Mouse (Mus musculus) lung, postnatal 25 days (tissue): ENCODE results near the gene Lsm6.

ENCODE experiments used
- DNase-seq: peaks from one replicate; pipeline ENCODE4 v3.0.0; 2022; ENCODE audit warnings: low spot score

Gene Lsm6

DNA sequence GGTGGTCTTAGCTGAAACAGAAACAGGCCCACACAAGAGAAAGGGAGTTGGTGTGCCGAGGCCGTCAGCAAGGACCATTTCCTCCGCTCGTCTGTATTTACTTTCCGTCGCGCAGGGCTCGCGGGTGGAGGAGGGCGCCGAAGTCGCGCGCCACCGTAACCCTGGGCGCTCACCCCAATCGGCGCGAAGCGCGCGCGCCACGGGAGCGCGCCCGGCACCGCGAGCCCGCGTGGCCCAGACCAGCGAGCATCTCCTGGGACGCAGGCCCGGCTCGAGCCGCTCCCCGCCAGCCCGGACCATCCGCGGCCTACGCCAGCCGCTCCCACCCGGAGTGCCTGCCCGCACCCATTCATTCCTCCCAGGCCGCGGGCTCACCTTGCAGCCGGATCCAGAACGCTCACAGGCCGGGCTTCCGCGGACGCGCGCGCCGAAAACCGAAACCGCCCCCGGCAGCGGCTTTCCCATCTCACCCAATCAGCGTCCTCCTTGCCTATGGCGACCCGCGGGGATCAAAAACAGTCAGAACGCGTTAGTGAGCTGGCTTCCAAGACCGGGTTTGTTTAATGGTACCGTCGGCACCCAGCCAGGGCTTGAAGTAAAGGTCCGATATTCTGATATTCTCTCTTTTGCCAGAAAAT lies at the start of gene Lsm6:
Gene Lsm6 (minus strand): TSS at position 468 of the 638 bp plus-strand sequence.
- peak; percentile 98 for DNase-seq

- DNase-seq = no peak
Observed at GRCm38 (mm10) chr8:78867036-78867435, 46.1 kb upstream of the Lsm6 start.

- no peak for DNase-seq
Observed at GRCm38 (mm10) chr8:78863001-78863400, 42.1 kb upstream of the Lsm6 start.

DNA sequence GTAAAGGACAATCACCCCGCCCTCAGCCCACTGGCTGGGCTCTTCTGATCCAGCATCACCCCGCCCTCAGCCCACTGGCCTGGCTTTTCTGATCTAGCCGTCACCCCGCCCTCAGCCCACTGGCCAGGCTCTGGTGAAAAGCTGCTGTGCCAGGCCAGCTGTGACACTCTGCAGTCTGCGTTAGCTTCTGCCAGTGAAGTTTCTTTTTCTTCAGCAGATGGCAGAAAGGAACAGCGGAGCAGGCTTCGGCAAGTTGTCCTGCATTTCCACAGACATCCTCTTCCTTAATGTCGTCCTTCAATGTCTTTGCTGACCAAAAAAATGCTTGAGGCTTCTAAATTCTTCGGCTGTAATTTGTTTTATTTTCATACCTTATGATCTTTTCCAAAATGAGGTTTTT lies 41.1 kb upstream of the Lsm6 start:
- no peak for DNase-seq

- no peak for DNase-seq
Observed at GRCm38 (mm10) chr8:78860789-78861188, 39.8 kb upstream of the Lsm6 start.

DNA sequence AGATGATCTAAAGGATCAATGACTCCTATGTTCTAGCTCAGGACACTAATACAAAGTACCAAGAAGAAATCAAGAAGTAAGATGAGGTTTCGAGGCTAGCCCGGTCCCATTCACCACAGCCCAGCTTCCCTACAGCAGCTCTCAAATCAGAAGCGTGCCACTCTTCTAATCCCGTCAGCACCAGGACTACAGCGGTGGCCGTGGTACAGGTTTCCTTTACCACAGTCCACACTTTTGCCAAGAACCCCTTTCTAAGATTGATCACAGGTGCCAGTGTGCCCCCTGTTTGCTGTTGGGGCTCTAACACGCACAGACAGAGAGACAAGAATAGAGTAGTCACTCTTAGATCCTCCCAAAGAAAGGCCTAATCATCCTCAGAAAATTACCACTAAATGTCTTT lies 36.5 kb upstream of the Lsm6 start:
- no peak for DNase-seq

- no peak for DNase-seq
Observed at GRCm38 (mm10) chr8:78852279-78852678, 31.3 kb upstream of the Lsm6 start.

GRCm38 (mm10) chr8:78847240-78847639 lies 26.3 kb upstream of the Lsm6 start:
- DNase-seq = no peak

GRCm38 (mm10) chr8:78844559-78844958 lies 23.6 kb upstream of the Lsm6 start:
- DNase-seq = no peak

DNA sequence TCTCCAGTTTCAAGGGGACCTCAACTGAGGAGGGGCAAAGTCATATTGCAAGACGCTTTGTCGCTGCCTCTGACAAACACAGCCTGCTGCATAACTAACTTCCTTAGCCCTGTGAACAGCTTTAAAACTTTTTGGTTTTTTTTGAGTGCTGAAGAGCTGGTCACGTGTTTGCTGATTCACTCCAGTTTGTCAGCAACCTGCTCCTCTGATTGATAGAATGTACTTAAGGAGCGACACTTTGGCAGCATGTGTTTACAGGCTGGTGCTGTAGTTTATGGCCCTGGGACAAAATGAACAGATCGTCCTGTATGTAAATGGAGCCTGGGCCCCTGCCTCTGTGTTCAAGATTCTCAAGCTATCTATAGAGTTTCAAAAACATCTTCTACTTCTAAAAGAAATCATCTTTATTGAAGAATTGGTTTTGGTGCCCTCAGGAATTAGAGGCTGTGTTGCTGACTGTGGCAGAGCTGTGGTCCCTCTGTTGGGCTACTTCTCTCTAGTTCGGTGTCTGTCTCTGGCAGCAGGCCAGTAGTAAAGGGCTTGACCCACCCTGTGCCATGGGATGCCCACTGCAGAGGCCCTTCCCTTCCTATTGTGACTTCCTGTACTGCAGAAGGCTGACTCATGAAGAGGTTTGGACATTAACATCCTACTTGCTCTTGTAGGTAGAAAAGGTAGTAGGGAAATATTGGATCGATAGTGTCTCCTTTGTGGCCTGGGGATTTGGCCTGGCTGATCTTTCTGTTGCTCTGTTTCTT lies 17.9 kb upstream of the Lsm6 start:
- no peak for DNase-seq

- no peak for DNase-seq
Observed at GRCm38 (mm10) chr8:78836091-78836490, 15.2 kb upstream of the Lsm6 start.

- DNase-seq = no peak
Observed at GRCm38 (mm10) chr8:78828414-78828813, 7.5 kb upstream of the Lsm6 start.

DNA sequence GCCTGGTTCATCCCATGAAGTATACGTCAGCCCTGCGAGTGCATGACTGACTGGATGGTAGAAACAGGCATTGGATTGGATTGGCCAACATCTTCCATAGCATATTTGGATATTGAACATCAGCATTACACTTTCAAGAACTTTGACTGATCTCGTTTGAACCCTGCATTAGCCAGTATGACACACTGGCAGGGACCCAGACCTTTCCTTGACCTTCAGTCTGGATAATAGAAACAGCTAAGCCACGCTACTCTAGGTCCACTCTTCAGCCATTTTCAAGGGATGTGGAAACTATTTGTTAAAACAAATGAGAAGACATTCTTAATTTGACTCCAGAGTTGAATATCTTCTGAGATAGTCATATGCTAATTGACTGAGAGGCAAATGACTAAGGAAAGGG lies 3.6 kb upstream of the Lsm6 start:
- no peak for DNase-seq

DNA sequence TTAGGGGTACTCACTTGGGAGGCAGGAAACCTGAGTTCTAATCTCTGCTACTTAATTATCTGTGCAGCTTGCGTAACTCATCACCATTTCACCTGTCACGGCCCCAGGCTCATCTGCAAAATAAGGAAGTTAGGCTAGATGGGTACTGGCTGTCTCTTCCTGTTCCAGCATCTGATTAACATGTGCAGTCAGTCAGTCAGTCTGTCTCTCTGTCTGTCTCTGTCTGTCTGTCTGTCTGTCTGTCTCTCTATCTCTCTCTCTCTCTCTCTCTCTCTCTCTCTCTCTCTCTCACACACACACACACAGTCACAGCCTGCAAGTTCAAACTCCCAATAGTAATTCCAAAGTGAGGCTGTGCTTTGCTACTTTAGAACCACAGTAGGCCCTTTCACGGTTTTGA lies 967 bp downstream of the Lsm6 start:
- DNase-seq = peak; percentile 14

DNA sequence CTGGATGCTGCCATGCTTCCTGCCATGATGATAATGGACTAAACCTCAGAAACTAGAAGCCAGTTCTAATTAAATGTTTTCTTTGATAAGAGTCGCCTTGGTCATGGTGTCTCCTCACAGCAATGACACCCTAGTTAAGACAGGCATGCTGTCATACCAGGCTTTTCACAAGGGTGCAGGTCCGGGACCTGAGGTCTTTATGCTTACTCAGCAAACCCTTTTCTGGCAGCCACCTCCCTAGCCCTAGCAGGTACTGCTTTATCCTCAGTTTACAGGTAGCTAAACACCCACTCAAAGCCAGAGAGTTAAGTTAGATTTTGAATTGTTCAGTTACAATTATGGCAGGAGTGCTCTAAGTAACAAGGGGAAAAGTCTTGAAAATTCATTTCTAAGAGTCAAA lies 6.2 kb downstream of the Lsm6 start:
- no peak for DNase-seq

DNA sequence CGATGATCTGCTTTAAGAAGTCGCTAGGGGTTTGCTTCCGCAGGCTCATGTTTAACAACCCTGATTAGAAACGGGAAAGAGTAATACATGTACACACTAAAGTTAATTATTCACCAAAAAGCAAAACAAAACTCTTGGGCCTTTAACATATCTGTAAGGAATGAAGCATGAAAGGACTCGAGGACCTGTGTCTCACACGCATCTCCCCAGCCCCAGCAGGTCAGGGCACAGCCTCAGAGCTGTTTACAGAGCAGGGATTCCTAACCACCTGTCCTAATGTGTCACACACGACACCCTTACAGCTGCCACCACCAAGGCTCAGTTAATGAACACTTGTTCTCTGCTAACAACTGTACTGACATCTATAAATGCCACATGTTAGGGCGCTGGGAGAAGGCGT lies 7.9 kb downstream of the Lsm6 start:
- no peak for DNase-seq

GRCm38 (mm10) chr8:78812446-78812845 lies 8.5 kb downstream of the Lsm6 start:
- no peak for DNase-seq

DNA sequence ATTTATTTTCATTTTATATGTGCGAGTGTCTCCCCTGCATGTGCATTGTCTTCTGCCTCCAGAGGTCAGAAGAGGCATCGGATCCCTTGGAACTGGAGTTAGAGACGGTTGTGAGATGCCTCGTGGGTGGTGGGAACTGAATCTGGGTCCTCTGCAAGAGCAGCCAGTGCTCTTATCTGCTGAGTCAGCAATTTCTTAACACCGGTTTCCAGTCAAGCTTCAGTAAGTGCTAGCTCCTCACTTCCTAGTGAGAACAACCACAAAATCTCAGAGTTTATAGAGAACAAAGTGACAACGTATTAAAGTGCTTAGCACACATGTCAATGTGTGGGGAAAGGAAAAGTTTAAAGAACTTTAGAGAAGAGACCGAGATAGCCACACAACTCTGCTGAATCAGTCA lies 9.2 kb downstream of the Lsm6 start:
- no peak for DNase-seq

DNA sequence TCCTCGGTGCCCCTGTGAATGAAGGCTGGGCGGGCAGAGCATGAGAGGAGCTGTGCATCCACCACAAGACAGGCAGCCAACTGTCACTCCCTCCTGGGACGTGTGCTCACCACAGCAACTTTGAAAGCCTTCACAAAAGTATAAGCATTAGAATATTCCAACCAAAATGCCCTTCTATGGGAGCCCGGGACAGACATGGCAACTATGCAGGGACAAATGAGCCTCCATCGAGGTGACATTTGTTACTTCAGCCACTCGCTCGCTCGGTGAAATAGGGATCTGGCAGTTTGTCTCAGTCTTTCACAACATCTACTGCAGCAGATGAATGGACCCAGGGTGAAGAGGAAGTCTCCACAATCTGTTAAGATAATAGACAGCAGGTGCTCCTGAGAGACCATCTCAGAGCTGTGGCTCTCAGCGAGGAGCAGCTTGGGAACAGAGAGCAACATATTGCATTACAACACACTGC lies 10.7 kb downstream of the Lsm6 start:
- no peak for DNase-seq

GRCm38 (mm10) chr8:78809454-78810206 lies 11.3 kb downstream of the Lsm6 start:
- DNase-seq = no peak

GRCm38 (mm10) chr8:78808888-78809287 lies 12.1 kb downstream of the Lsm6 start:
- no peak for DNase-seq

DNA sequence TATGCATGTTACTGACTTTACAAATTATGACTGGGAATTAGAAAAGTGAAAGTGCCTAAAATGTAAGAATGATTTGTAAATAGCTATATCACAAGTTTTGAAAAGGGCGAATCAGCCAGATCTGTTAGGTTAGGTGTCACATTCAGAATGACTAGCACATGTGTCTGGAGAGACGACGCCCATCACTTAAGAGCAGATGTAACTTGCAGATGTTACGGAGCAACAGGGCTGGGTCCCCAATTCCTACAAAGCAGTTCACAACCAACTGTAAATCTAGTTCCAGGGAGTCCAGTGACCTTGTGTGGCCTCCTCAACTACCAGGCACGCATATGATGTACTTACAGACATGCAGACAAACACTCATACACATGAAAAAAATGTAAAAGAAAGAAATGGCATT lies 12.5 kb downstream of the Lsm6 start:
- no peak for DNase-seq

GRCm38 (mm10) chr8:78807283-78807682 lies 13.7 kb downstream of the Lsm6 start:
- DNase-seq = no peak
